Mouse (Mus musculus) c-Kit-negative CD71-positive TER-119-positive erythroid progenitor cells, embryonic 14.5 days (primary cell): ENCODE measurements around the gene Tom1.

Source experiments
- DNase-seq: peaks from one replicate; pipeline ENCODE4 v3.0.0-alpha.2; 2013; ENCODE audit warnings: low read depth, low spot score

Gene Tom1

DNA sequence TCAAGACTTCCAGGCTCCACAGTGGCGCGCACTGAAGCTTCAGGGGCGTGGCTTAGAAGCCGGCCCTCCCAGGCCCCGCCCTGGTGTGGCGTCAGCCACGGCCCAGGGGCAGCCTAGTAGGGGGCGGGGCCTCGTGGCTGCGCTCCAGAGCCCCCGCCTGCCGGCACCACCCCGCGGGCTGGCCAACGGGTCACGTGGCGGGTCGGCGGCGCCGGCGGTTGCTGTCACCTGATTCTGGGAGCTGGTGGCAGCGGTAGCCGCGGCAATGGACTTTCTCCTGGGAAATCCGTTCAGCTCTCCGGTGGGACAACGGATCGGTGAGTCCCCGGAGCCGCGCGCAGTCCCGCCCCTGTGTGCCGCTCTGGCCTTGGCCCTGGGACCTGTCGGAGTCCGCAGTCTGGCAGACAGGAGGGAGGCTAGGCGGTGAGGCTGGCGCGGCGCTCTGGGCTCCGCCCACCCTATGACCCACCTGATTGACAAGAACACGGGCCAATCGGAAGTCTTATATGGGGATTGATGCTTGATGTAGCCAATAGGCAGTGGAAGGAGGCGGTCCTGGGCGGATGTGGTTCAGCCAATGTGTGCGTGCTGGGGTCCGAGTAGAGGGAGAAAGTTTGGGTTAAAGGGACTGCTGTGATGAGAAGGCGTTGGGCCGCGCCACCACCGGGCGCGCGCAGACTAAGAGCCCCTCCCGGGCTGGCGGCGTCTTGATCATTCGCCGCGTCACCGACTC is at the start of gene Tom1:
Gene Tom1 (plus strand): TSS at position 195 of the 733 bp plus-strand sequence.
- DNase-seq = peak; percentile 99

- no peak for DNase-seq
Measured at GRCm38 (mm10) chr8:74987436-74987835, 46.1 kb upstream of the Tom1 start.

GRCm38 (mm10) chr8:74990021-74990420 is 43.5 kb upstream of the Tom1 start:
- no peak for DNase-seq

DNA sequence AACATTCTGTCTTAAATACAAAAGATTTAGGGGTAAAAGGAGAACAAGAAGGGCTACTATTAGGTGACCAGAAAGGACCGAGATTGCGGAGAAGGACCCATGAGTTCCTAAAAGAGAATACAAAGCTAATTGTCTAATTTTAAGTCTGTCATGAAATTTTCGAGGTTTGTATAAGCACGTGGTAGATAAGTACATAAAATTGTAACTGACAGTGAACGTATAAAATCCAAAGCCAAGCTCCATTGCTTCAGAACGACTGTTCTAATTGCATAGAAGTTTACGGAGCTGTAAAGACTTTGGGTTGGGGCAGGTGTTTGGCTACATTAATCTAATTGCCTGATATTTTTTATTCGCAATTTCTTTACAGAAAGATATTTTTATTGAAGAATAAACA is 40.4 kb upstream of the Tom1 start, which contains the start of gene Hmgxb4:
Gene Hmgxb4 (plus strand): TSS at position 276 of the 394 bp plus-strand sequence.
- no peak for DNase-seq

GRCm38 (mm10) chr8:74993475-74994451 is 39.7 kb upstream of the Tom1 start:
- peak; percentile 77 for DNase-seq

DNA sequence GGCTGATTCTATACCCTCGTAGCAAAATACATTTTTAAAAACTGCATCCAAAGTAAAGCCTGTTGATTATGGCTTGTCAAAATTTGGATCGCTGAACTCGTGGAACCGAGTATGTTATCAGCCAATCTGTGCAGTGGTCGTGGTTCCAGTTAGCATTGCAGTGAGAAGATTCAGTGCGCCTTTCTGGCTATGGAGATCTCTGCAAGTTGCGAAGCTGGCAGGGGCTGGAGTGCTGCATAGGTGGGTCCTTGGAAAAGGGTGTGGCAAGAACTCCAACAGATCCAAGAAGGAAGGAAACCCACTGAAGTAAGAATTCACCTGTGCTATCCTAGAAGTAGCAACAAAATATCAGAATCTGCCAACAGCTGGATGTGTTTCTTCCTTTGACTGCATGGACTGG is 39.0 kb upstream of the Tom1 start:
- peak; percentile 8 for DNase-seq

GRCm38 (mm10) chr8:75000431-75000830 is 33.1 kb upstream of the Tom1 start:
- DNase-seq = no peak

DNA sequence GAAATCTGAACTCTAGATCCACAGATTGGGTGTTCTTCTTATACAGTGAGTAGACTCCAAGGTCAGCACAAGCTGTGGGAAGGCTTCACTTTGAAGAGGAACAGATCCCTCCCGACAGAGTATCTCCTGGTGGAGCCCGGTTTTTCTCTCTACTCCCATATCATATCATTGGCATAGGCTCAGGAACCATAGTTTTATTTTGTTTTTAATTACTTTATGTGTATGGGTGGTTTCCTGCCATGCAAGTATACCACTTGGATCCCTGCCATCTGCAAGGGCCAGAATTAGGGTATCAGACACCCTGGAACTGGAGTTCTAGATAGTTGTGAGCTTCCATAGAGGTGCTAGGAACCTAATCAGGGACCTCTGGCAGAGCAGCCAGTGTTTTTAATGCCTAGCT is 24.7 kb upstream of the Tom1 start:
- no peak for DNase-seq

- no peak for DNase-seq
Measured at GRCm38 (mm10) chr8:75013557-75013956, 19.9 kb upstream of the Tom1 start.

DNA sequence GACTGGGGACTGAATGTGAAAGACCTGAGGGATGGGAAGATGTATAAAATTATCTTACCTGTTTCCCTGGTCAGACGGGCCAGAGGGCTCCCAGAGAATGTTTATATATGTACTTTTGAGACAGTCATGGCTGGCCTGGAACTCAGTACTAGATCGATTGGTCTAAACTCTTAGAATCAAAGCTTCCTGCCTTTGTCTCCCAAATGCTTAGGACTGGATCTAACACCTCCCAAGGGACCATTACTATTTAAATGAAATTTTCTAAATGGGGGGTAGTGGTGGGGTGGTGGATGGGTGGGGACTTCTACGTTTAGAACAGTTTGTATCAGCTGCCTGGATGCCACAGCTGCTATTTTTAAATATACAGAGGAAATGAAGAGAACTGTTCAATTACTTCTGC is 19.5 kb upstream of the Tom1 start:
- DNase-seq = no peak

DNA sequence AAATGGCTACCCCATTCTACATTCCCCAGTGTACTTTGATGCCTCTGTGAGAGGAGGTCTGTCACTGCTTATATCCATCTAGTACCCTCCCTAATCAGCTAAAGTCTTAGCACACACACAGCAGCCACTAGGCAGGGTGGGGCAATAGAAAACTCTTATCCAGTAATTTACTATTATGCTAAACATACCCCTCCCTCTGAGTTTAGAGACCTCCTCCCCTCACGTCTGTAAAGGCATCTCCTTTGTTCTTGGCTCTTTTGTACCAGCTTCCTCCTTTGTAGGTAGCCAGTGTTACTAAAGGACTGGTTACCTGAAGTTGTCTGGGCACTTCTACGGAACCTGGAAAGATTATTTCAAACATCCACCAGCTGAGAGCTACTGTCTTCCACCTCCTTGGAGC is 17.5 kb upstream of the Tom1 start:
- no peak for DNase-seq

DNA sequence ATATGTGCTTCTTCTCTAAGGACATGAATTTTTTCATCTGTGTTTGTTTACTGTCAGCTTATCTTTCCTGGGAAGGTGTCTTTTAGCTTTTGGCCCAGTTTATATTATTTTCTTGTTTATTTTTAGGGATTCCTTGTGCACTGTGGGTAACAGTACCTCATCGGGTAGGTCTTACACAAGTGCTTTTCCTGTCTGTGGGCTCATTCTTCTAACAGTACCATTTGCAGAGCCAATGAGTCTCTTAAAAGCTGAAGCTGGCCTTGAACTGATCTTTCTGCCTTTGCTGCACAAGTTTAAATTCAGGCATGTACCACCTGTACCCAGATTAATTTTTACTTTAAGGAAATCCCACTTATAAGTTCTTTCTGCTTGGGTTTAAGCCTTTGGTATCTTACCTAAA is 17.1 kb upstream of the Tom1 start:
- no peak for DNase-seq

DNA sequence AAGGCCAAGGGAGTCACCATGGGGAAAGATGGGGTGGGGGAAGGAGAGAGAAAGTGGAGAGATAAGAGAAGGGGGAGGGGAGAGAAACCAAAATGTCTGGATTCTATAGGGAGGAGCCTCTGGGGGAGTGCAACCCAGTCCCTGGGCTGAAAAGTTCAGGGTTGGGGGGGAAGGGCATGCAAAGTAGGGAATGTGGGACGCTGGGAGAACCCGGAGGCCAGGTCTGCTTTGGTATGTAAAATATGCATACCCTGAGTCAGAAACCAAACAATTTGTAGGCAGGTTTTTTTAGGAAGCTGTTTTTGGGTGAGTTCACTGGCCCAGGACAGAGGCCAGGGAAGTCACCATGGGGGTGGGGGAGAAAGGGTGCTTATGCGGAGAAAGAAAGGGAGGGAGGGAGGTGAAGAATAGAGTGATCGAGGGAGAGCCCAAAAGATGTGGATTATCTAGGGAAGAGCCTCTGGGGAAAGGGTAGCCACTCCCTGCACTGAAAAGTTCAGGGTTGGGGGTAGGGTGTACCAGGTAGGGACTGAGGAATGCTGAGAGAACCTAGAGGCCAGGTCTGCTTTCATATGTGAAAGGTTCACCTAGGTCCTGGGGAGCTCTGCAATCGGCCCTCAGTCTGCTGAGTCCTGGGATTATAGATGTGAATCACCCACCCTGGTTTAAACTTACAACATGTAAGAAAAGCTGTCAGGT is 15.1 kb upstream of the Tom1 start:
- DNase-seq = no peak

GRCm38 (mm10) chr8:75023660-75024316 is 9.7 kb upstream of the Tom1 start:
- DNase-seq = no peak

- DNase-seq = no peak
Measured at GRCm38 (mm10) chr8:75025809-75026208, 7.7 kb upstream of the Tom1 start.

GRCm38 (mm10) chr8:75030453-75031024 is 3.0 kb upstream of the Tom1 start:
- no peak for DNase-seq

- DNase-seq = no peak
Measured at GRCm38 (mm10) chr8:75032961-75033360, 544 bp upstream of the Tom1 start.

- DNase-seq = no peak
Measured at GRCm38 (mm10) chr8:75034285-75034684, 780 bp downstream of the Tom1 start.

DNA sequence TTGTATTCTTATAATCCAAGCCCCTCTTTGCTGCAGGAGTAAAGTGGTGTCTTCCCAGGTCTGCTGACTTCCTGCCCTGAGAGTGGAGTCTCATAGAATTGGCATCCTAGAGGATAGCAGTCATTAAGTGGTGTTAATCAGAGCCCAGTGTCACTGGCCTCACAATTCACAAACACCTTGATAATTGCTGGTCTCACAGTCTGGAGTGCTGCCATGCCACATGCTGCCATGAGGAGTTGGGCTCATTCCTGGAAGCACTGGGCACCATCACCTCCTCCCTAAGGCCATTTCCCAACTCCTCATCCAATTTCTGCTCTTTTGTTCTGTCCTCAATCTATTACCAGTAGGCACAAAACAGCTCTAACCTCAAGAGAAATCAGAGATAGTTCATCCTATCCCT is 2.1 kb downstream of the Tom1 start:
- no peak for DNase-seq

GRCm38 (mm10) chr8:75038497-75038896 is 5.0 kb downstream of the Tom1 start:
- no peak for DNase-seq

DNA sequence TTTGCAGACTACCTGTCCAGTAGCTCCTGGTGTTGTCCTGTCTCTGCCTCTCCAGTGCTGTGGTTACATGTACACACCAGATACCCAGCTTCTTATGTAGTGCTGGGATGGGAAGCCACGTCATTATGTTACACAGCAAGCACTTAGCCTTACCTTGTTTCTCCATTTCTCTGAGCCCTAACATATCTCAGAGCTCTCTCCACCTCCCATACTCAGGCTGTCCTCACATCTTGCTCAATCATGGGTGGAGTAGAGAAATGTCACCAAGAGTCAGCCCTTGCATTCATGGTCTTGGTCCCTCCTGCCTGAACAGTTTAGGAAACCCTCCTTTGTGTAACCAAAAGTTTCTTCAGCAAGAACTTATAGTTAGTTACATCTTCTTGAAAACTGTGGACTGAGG is 6.2 kb downstream of the Tom1 start:
- no peak for DNase-seq
